8 mouse cellular contexts compared by ENCODE assay signal in the genomic region with DNA sequence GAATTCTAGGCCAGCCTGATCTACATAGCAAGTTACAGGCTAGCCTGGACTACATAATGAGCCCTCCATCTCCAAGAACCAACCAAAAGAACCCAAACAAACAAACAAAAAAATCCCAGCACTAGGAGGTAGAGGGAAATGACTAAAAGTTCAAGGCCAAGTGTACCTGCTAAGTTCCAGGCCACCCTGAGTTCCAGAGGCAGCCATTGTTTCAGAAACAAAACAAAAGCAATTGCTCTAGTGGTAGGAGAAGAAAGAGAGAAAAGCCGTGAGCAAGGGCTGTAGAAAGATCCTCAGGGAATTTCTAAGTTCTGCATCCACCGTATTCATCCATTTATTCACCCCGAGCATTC. TPM values are rescaled to one million over a fixed set of nuclear protein-coding genes. Genes with fewer than 3 reads are reported as not detected.
DNase-seq lines count a peak whose midpoint lies in the region; ATAC-seq lines count a peak whose summit lies in the region.

No protein-coding gene starts in this region.

- no peaks in the 10 kb centered on the region for H3K9me3 ChIP-seq in heart, embryonic 13.5 days
- H3K9me3 ChIP-seq in forebrain, embryonic 16.5 days (ENCODE audit: control insufficient read depth, low read length): no peaks in the 10 kb centered on the region

- H3K27me3 ChIP-seq in heart, embryonic 13.5 days (replicated peaks): no peaks in the 10 kb centered on the region
- H3K27me3 ChIP-seq in forebrain, embryonic 16.5 days (replicated peaks; ENCODE audit: control insufficient read depth, insufficient read depth, low read length): no peaks in the 10 kb centered on the region

- H3K79me2 ChIP-seq in macrophage (ENCODE audit: inconsistent target): peaks cover 62% of the 10 kb centered on the region

- intact Hi-C loops in heart, postnatal 25 days (cut with DNase I): no loop called here
- intact Hi-C loops in left cerebral cortex, postnatal 4 days (cut with DNase I): no loop called here

- H3K27ac ChIP-seq in heart, embryonic 13.5 days (replicated peaks): peak overlapping the region; percentile 96
- H3K27ac ChIP-seq in forebrain, embryonic 16.5 days (ENCODE audit: low read length): peak overlapping the region; percentile 97
- H3K27ac ChIP-seq in macrophage: peak overlapping the region; percentile 90

- H3K36me3 ChIP-seq in heart, embryonic 13.5 days: peaks cover 15% of the 10 kb centered on the region
- H3K36me3 ChIP-seq in forebrain, embryonic 16.5 days (ENCODE audit: control insufficient read depth, insufficient read depth): 0 out of 2 replicates have a peak, but pooled peaks cover 2% of the 10 kb centered on the region
- H3K36me3 ChIP-seq in macrophage (ENCODE audit: inconsistent target): peaks cover 16% of the 10 kb centered on the region; the same call in 1 of the 2 replicates

- 2% methylated on average over 3 of the region's 3 CpGs for WGBS in heart, embryonic 13.5 days
- WGBS in forebrain, embryonic 16.5 days: 5% methylated on average over 3 of the region's 3 CpGs
- WGBS in macrophage (ENCODE audit: missing documents): 0% methylated on average over 2 of the region's 3 CpGs

- peak overlapping the region; percentile 98 for H3K9ac ChIP-seq in heart, embryonic 13.5 days
- H3K9ac ChIP-seq in forebrain, embryonic 16.5 days (replicated peaks; ENCODE audit: low read depth, low read length): peak overlapping the region; percentile 76

- H3K4me1 ChIP-seq in heart, embryonic 13.5 days: peaks cover 21% of the 10 kb centered on the region
- peaks cover 5% of the 10 kb centered on the region for H3K4me1 ChIP-seq in forebrain, embryonic 16.5 days (replicated peaks; ENCODE audit: control insufficient read depth, insufficient read depth, low read length)

- H3K4me2 ChIP-seq in heart, embryonic 13.5 days: peak overlapping the region; percentile 99
- H3K4me2 ChIP-seq in forebrain, embryonic 16.5 days (ENCODE audit: low read length): peak overlapping the region; percentile 74

- peak overlapping the region; percentile 90 for H3K4me3 ChIP-seq in heart, embryonic 13.5 days
- H3K4me3 ChIP-seq in forebrain, embryonic 16.5 days (replicated peaks; ENCODE audit: low read length): peak overlapping the region; percentile 81
- H3K4me3 ChIP-seq in macrophage (ENCODE audit: inconsistent target): peak overlapping the region; percentile 84

- DNase-seq in heart, postnatal 25 days (ENCODE audit: low spot score): no peak
- DNase-seq in ES-CJ7 (ENCODE audit: low read depth, low spot score): peak; percentile 69
- DNase-seq in left cerebral cortex, postnatal 4 days: no peak
- no peak for DNase-seq in retina, postnatal 1 day
- DNase-seq in urinary bladder, adult 2 months (ENCODE audit: low spot score): no peak

- ATAC-seq in heart, embryonic 13.5 days (ENCODE audit: extremely low read depth, insufficient number of reproducible peaks, low FRiP score, low TSS enrichment): no peak
- ATAC-seq in forebrain, embryonic 16.5 days: no peak

RNA-seq across cellular contexts. Expression of a gene that starts 1.8 kb away (rescaled TPM):
- 26.7 and 29.1 TPM in 2 replicates for polyA plus RNA-seq in heart, embryonic 13.5 days (2015; fragmentation: Nextera tagmentation; extraction: Ambion mirVana)
- 10 to 100 TPM; 14.8 to 15.1 TPM for total RNA-seq in heart, postnatal 25 days (2021)
- 64.0 and 69.2 TPM in 2 replicates for polyA plus RNA-seq in forebrain, embryonic 16.5 days (2015; fragmentation: Nextera tagmentation; extraction: Ambion mirVana)
- 1,000 to 10,000 TPM in 12 of 26 experiments, 100 to 1,000 TPM in 14; 593 to 1,667 (median 878) TPM for total RNA-seq in macrophage (2018; cell fraction: chromatin; rRNA removed)
- total RNA-seq in macrophage (2018; cell fraction: cytosol; rRNA removed): 100 to 1,000 TPM; 276 to 599 (median 411) TPM
- 1,000 to 10,000 TPM in 5 of 26 experiments, 100 to 1,000 TPM in 21; 488 to 1,150 (median 792) TPM for total RNA-seq in macrophage (2018; cell fraction: nucleus; rRNA removed)
- polyA plus RNA-seq in macrophage (2018): 300 to 430 TPM (median 368 TPM) in 3 replicates
- 10 to 100 TPM; 40.0 to 43.1 TPM for total RNA-seq in left cerebral cortex, postnatal 4 days (2021)
- 197 and 200 TPM in 2 replicates for polyA plus RNA-seq in urinary bladder, adult 2 months (2012; rRNA removed)

RNA-seq across cellular contexts. Expression of a gene that starts 26.0 kb away (rescaled TPM):
- polyA plus RNA-seq in heart, embryonic 13.5 days (2015; fragmentation: Nextera tagmentation; extraction: Ambion mirVana): not detected in 2 replicates
- not detected for total RNA-seq in heart, postnatal 25 days (2021)
- polyA plus RNA-seq in forebrain, embryonic 16.5 days (2015; fragmentation: Nextera tagmentation; extraction: Ambion mirVana): 1.3 and 1.5 TPM in 2 replicates
- total RNA-seq in macrophage (2018; cell fraction: chromatin; rRNA removed): not detected
- not detected for total RNA-seq in macrophage (2018; cell fraction: cytosol; rRNA removed)
- total RNA-seq in macrophage (2018; cell fraction: nucleus; rRNA removed): not detected
- not detected in 3 replicates for polyA plus RNA-seq in macrophage (2018)
- under 1 TPM; 0.54 to 0.56 TPM for total RNA-seq in left cerebral cortex, postnatal 4 days (2021)
- polyA plus RNA-seq in urinary bladder, adult 2 months (2012; rRNA removed): 0.58 and 0.91 TPM in 2 replicates

RNA-seq across cellular contexts. Expression of a gene that starts 56.6 kb away (rescaled TPM):
- 70.7 and 73.7 TPM in 2 replicates for polyA plus RNA-seq in heart, embryonic 13.5 days (2015; fragmentation: Nextera tagmentation; extraction: Ambion mirVana)
- 1 to 10 TPM in 1 of 2 experiments, under 1 TPM in 1; 0.78 to 1.4 TPM for total RNA-seq in heart, postnatal 25 days (2021)
- polyA plus RNA-seq in forebrain, embryonic 16.5 days (2015; fragmentation: Nextera tagmentation; extraction: Ambion mirVana): 12.9 and 16.1 TPM in 2 replicates
- not detected for total RNA-seq in macrophage (2018; cell fraction: chromatin; rRNA removed)
- total RNA-seq in macrophage (2018; cell fraction: cytosol; rRNA removed): not detected
- total RNA-seq in macrophage (2018; cell fraction: nucleus; rRNA removed): not detected
- polyA plus RNA-seq in macrophage (2018): not detected in 3 replicates
- total RNA-seq in left cerebral cortex, postnatal 4 days (2021): 10 to 100 TPM; 12.1 to 16.6 TPM
- polyA plus RNA-seq in urinary bladder, adult 2 months (2012; rRNA removed): 19.7 and 22.7 TPM in 2 replicates

Comparison
In these comparisons a context has a peak if more than half of its experiments do, and no peak if none do; other contexts are left out.
1. RNA of a gene that starts 56.6 kb away (polyA plus RNA-seq): 70.7 to 73.7 TPM in heart, embryonic 13.5 days, 19.7 to 22.7 TPM in urinary bladder, adult 2 months and 12.9 to 16.1 TPM in forebrain, embryonic 16.5 days; not detected in macrophage; every median in the first group is over 10 times any median in the second.
2. Peak in every context shown above with its lines, with median percentiles within 50 percentile points of each other: H3K27ac ChIP-seq and H3K4me3 ChIP-seq.